Mouse (Mus musculus): ENCODE data around the gene Stox2. TPM values are rescaled to one million over a fixed set of nuclear protein-coding genes. Genes with fewer than 3 reads are reported as not detected.

The Stox2 gene
- polyA plus RNA-seq, 1 experiment from 2014 or later: 7.3 TPM

Other genes with a start within 250 kb of the Stox2 start
- gene Trappc11, start 87.1 kb upstream of the Stox2 start, polyA plus RNA-seq (2015; fragmentation: Nextera tagmentation; extraction: Ambion mirVana): 20.7 and 20.8 TPM in 2 replicates
- 29.5 and 34.0 TPM in 2 replicates for gene Rwdd4a, start 87.3 kb upstream of the Stox2 start, polyA plus RNA-seq (2015; fragmentation: Nextera tagmentation; extraction: Ambion mirVana)
- 7.2 and 8.3 TPM in 2 replicates for gene Ing2, start 229.2 kb upstream of the Stox2 start, polyA plus RNA-seq (2015; fragmentation: Nextera tagmentation; extraction: Ambion mirVana)